Mouse (Mus musculus) limb, embryonic 12.5 days (tissue): ENCODE data around the gene Arhgap25. TPM values are rescaled to one million over a fixed set of nuclear protein-coding genes. Genes with fewer than 3 reads are reported as not detected.
"Not testable (repeated sequence)": the region's sequence is repeated elsewhere in the genome, so short reads cannot be mapped to it uniquely, and the experiment has no call there.

Experiments
- ATAC-seq: fragments of 200-750 bp; cut with Nextera tagmentation; 2 replicates; pipeline ENCODE4 v1.8.0; 2017; ENCODE audit warnings: low read depth, moderate TSS enrichment; ENCODE audit not compliant: insufficient number of reproducible peaks, insufficient read depth, low FRiP score, low TSS enrichment
- H3K27ac ChIP-seq: fragments of 300-500 bp; sonication (generic); 2 replicates; pipeline ENCODE4 v1.5.1; 2016; ENCODE audit warnings: mild to moderate bottlenecking, moderate library complexity
- H3K27me3 ChIP-seq: fragments of 300-500 bp; sonication (generic); 2 replicates; pipeline ENCODE4 v1.6.1; 2016; ENCODE audit warnings: mild to moderate bottlenecking, moderate library complexity
- H3K36me3 ChIP-seq: fragments of 300-500 bp; sonication (generic); 2 replicates; pipeline ENCODE4 v1.6.1; 2016; ENCODE audit warnings: mild to moderate bottlenecking, moderate library complexity
- H3K4me1 ChIP-seq: fragments of 300-500 bp; sonication (generic); replicated peaks from 2 replicates; pipeline ENCODE4 v1.6.1; 2016
- H3K4me2 ChIP-seq: fragments of 300-500 bp; sonication (generic); 2 replicates; pipeline ENCODE4 v1.6.1; 2016; ENCODE audit warnings: mild to moderate bottlenecking, moderate library complexity
- H3K4me3 ChIP-seq: fragments of 300-500 bp; sonication (generic); replicated peaks from 2 replicates; pipeline ENCODE4 v1.5.1; 2016; ENCODE audit warnings: mild to moderate bottlenecking
- H3K9ac ChIP-seq: fragments of 300-500 bp; sonication (generic); replicated peaks from 2 replicates; pipeline ENCODE4 v1.6.1; 2016; ENCODE audit warnings: mild to moderate bottlenecking, moderate library complexity
- H3K9me3 ChIP-seq: fragments of 300-500 bp; sonication (generic); 2 replicates; pipeline ENCODE4 v1.6.1; 2016; ENCODE audit warnings: mild to moderate bottlenecking, moderate library complexity
- WGBS: fragments of 180-500 bp; shearing (Covaris S2); methylation state at CpG from one replicate; pipeline ENCODE4 v1.1.7; 2016; 5-methylcytosine and 5-hydroxymethylcytosine counted together
- polyA plus RNA-seq: library from polyadenylated mRNA; unstranded; fragments of >200 nt; fragmentation: Nextera tagmentation; extraction: Ambion mirVana; gene quantifications from 2 replicates; pipeline ENCODE4 v1.2.1, GENCODE M21; 2016

Gene Arhgap25
- polyA plus RNA-seq, 1 experiment from 2014 or later, result 2.8 TPM

DNA sequence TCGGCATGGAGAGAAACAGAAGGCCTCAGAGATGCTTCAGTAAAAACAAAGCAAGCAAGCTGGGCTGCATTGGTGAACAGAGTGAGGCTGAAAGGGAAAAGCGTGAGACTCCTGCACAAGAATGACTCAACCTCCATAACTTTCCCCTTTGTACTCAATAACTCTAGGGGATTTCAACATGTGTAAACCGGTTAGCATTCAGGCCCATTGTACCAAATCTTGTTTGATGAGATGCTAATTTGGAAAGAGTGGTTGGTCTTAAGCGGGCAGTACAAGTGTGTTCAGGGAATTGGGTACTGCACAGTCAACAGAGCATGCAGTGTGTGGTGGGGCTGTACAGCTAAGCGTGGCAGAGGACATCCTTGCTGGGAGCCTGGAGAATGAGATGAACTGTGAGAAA lies 57.8 kb downstream of the Arhgap25 start:
- Histone ChIP-seq H3K4me3 (no peak overlapping the region), H3K27ac (no peak overlapping the region), H3K36me3 (no peaks in the 10 kb centered on the region), H3K4me1 (no peaks in the 10 kb centered on the region), H3K9me3 (no peaks in the 10 kb centered on the region), H3K27me3 (no peaks in the 10 kb centered on the region), H3K4me2 (no peak overlapping the region), H3K9ac (no peak overlapping the region)
- ATAC-seq, result no peak
- 89% methylated on average over 5 of the region's 5 CpGs for WGBS

DNA sequence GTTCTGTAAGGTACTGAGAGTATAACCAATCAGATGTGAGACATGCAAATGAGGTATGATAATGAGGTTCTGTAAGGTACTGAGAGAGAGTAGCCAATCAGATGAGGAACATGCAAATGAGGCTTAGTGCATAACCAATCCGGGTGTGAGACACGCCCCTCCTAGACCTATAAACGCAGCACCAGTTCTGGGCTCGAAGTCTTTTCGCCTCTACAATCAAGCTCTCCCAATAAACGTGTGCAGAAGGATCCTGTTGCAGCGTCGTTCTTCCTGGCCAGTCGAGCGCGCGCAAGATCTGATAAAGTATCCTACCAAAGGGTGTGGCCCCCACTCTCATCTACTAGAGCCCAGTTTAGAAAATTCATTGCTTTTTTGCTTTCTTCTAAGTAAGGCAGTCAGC lies 63.0 kb downstream of the Arhgap25 start:
- H3K4me2 ChIP-seq, H3K36me3 ChIP-seq, H3K27ac ChIP-seq, H3K9me3 ChIP-seq, H3K9ac ChIP-seq, ATAC-seq, H3K4me3 ChIP-seq, H3K27me3 ChIP-seq: not testable (repeated sequence)
- WGBS, result 90% methylated on average over 12 of the region's 12 CpGs
- H3K4me1 ChIP-seq, result peaks cover 12% of the 10 kb centered on the region

DNA sequence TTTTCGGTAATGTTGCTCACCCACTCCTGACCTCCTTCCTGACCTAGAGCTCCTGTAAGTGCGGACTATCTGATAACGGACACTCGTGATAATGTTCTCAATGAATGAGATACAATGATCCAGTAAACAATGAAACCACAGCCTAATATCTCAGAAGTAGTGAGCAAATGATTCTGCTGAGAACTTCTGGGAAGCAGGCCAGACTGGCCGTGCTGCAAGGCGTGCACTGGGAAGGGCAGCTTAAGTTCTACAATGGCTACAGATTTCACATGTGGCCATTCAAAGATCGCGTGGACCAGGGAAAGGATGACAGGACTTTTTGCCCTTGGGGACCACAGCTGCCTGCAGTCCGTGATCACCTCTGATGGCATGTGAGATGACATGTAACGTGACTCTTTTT lies 64.7 kb downstream of the Arhgap25 start:
- H3K27me3 ChIP-seq, result no peaks in the 10 kb centered on the region
- 89% methylated on average over 10 of the region's 10 CpGs for WGBS
- H3K4me3 ChIP-seq, result no peak overlapping the region
- no peak for ATAC-seq
- H3K9ac ChIP-seq, result no peak overlapping the region
- H3K36me3 ChIP-seq, result no peaks in the 10 kb centered on the region
- peaks cover 12% of the 10 kb centered on the region for H3K4me1 ChIP-seq
- no peak overlapping the region for H3K27ac ChIP-seq
- H3K9me3 ChIP-seq, result no peaks in the 10 kb centered on the region
- H3K4me2 ChIP-seq, result no peak overlapping the region

DNA sequence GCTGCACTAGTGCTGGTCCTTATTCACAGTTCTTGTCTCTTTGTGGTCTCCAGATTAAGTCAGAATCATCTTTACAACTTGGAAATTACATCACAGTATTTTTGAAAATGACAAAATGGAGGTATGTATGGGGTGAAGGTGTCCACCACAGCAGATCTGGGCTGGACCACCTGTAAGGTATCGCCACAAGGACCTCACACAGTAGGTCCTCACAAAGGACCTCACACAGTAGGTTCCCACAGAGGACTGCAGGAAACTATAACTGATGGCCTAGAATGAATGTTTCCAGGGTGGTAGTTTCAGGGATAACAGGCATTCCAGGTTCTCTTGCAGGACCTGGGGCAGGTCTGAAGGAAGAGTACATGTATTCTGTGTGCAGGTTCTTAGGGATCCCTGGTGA lies 65.7 kb downstream of the Arhgap25 start:
- no peaks in the 10 kb centered on the region for H3K9me3 ChIP-seq
- no peaks in the 10 kb centered on the region for H3K36me3 ChIP-seq
- no peak overlapping the region for H3K27ac ChIP-seq
- H3K27me3 ChIP-seq, result no peaks in the 10 kb centered on the region
- no peak for ATAC-seq
- peaks cover 12% of the 10 kb centered on the region for H3K4me1 ChIP-seq
- no peak overlapping the region for H3K4me3 ChIP-seq
- WGBS, result 100% methylated on average over 1 of the region's 1 CpGs
- H3K9ac ChIP-seq, result no peak overlapping the region
- no peak overlapping the region for H3K4me2 ChIP-seq

DNA sequence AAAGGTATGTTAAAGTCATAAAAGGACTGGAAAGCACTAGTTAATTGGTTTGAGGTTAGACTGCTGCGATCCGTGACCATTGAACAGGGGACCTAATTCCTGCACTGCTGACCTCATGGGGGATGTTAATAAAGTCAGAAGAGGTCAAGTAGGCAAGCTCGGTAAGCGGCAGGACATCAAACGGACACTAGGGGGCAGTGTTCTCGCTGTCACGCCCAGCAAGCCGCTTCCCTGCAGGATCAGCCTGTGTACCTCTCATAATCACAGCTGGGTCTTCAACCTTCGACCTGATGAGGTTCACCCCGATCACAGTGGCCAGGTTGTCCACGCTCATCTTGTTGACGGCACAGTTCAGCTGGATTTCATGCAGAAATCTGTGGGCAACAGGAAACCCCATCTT lies 66.8 kb downstream of the Arhgap25 start:
- no peak overlapping the region for H3K27ac ChIP-seq
- H3K4me3 ChIP-seq, result no peak overlapping the region

DNA sequence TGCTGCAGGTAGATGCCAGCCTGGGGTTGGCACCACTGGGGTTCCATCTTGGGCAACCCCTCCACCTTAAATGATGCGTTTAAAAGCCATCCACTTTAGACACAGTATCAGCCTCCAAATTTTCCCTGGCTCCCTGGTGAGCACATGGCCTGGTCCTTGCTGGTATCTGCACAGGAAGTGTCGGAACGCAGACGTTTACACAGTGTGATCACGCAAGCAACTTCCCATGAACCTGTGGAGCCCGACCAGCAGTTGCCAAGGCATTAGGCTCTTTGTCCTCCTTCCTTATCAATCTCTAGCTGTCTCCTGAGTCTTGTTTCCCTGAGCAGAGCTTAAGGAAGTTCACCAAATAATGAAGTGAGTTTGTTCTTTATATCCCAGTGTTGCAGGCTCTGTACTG lies 77.6 kb downstream of the Arhgap25 start:
- Histone ChIP-seq H3K9ac (no peak overlapping the region), H3K27me3 (no peaks in the 10 kb centered on the region), H3K4me2 (no peak overlapping the region), H3K4me1 (no peaks in the 10 kb centered on the region), H3K36me3 (no peaks in the 10 kb centered on the region), H3K27ac (no peak overlapping the region), H3K9me3 (no peaks in the 10 kb centered on the region), H3K4me3 (no peak overlapping the region)
- WGBS, result 76% methylated on average over 6 of the region's 6 CpGs
- ATAC-seq, result no peak

More for the DNA sequence above, 66.8 kb downstream of the Arhgap25 start:
- Histone ChIP-seq H3K27me3 (no peaks in the 10 kb centered on the region), H3K4me2 (peak overlapping the region; percentile 47), H3K36me3 (no peaks in the 10 kb centered on the region), H3K9me3 (no peaks in the 10 kb centered on the region), H3K9ac (no peak overlapping the region), H3K4me1 (peaks cover 12% of the 10 kb centered on the region)
- 10% methylated on average over 12 of the region's 12 CpGs for WGBS
- ATAC-seq, result no peak

DNA sequence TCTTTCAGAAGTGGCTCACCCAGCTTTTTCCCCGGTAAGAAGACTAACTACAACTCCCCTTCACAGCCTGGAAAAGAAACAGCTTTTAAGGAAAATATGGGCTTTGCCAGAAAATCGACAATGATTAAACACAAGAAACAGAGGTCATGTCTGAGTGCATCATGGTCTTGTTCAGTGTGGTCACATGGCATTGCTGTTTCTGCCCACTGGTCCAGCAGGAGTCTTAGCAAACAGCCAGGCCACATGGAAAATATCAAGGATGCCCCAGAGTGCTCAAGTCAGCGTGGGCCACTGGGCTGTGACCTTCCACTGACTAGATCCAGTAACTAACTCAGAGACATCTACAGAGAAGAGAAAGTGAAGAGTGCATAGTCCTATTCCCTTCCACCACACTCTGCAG lies 81.3 kb downstream of the Arhgap25 start:
- H3K9ac ChIP-seq, result no peak overlapping the region
- no peaks in the 10 kb centered on the region for H3K4me1 ChIP-seq
- no peaks in the 10 kb centered on the region for H3K36me3 ChIP-seq
- H3K4me3 ChIP-seq, result no peak overlapping the region
- no peaks in the 10 kb centered on the region for H3K9me3 ChIP-seq
- no peak overlapping the region for H3K4me2 ChIP-seq
- 65% methylated on average over 3 of the region's 3 CpGs for WGBS
- no peak for ATAC-seq
- no peak overlapping the region for H3K27ac ChIP-seq
- no peaks in the 10 kb centered on the region for H3K27me3 ChIP-seq

DNA sequence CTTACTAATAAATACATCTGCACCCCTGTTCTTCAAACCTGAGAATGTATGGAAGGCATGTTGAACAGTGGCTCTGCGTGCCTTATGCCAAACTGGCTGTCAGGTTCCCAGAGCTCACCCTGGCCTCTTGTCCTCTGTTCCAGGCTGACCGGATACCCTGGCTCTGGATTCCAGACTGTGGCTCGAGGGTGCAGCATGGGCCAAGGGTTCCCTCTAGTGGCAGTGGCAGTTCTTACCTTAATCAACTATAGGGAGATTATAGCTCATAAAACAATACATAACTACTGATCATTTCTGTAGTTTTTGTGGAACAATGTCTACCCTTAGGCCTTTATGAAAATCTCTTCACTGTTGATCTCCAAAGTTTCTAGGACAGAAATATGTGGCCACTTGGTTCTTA lies 82.0 kb downstream of the Arhgap25 start:
- H3K4me2 ChIP-seq, result no peak overlapping the region
- H3K9ac ChIP-seq, result no peak overlapping the region
- no peak for ATAC-seq
- no peaks in the 10 kb centered on the region for H3K36me3 ChIP-seq
- no peak overlapping the region for H3K27ac ChIP-seq
- H3K4me1 ChIP-seq, result no peaks in the 10 kb centered on the region
- H3K4me3 ChIP-seq, result no peak overlapping the region
- H3K27me3 ChIP-seq, result no peaks in the 10 kb centered on the region
- no peaks in the 10 kb centered on the region for H3K9me3 ChIP-seq
- WGBS, result 66% methylated on average over 3 of the region's 3 CpGs

DNA sequence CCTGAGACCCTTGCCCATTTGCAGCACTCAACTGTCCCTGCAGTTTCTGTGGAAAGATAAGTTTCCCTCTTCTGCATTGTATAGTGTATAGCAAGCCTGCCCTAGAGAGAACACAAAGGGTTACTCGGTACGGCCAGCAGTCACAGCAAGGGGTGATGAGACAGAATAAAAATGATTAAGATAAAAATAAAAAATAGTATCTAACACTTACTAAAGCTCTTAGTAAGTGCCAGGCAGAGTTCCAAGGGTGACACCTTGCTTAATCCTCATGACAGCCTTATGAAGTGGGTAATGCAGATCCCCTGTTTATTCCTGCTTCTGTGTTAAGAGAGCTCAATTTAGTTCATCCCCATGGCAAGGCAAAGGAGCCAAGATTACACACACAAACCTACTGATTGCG lies 83.5 kb downstream of the Arhgap25 start:
- Histone ChIP-seq H3K27ac (no peak overlapping the region), H3K4me1 (no peaks in the 10 kb centered on the region), H3K4me3 (no peak overlapping the region), H3K9me3 (no peaks in the 10 kb centered on the region), H3K9ac (no peak overlapping the region), H3K36me3 (no peaks in the 10 kb centered on the region), H3K27me3 (no peaks in the 10 kb centered on the region), H3K4me2 (no peak overlapping the region)
- no peak for ATAC-seq
- WGBS, result 78% methylated on average over 3 of the region's 3 CpGs

DNA sequence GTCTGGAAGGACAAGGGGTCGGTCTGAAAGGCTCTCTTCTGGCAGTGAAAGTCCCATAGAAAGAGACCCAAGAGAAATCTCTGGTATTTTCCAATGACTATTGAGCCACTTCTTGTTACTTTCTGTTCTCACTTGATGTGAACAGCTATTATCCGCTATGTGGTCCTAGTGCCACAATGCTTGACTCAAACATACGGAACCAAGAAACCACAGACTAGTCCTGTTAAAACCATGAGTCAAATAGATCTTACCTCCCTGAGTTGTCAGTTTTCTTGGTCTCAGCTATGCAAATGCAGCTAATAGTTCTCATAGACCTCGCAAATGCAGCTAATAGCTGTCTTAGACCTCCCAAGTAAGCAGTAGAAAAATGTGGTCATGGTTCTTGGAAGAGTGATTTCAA lies 85.8 kb downstream of the Arhgap25 start:
- Histone ChIP-seq H3K4me2 (no peak overlapping the region), H3K9ac (no peak overlapping the region), H3K36me3 (no peaks in the 10 kb centered on the region), H3K27ac (no peak overlapping the region), H3K4me1 (no peaks in the 10 kb centered on the region), H3K4me3 (no peak overlapping the region), H3K9me3 (no peaks in the 10 kb centered on the region), H3K27me3 (no peaks in the 10 kb centered on the region)
- WGBS, result 92% methylated on average over 4 of the region's 4 CpGs
- no peak for ATAC-seq

DNA sequence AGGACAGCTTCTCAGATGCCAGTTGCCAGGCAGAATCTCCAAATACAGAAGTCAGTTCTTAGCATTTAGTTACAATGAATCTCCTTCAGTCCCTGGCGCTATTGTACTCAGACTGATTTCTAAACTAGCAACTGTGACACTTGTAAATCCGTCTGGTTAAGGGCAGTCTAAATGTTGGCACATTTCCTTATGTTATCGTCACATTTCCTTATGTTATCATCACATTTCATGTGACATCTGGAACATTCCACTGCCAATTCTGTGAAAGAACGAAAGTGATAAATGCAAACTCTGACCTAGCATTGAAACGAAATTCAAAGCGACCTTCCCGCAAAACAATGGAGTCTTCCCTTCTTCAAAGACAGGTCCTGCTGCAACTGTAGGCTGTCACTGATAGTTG lies 87.8 kb downstream of the Arhgap25 start:
- 90% methylated on average over 7 of the region's 7 CpGs for WGBS
- Histone ChIP-seq H3K9ac (no peak overlapping the region), H3K4me2 (no peak overlapping the region), H3K4me3 (no peak overlapping the region), H3K27ac (no peak overlapping the region), H3K36me3 (no peaks in the 10 kb centered on the region), H3K9me3 (no peaks in the 10 kb centered on the region), H3K27me3 (no peaks in the 10 kb centered on the region), H3K4me1 (no peaks in the 10 kb centered on the region)
- ATAC-seq, result no peak

DNA sequence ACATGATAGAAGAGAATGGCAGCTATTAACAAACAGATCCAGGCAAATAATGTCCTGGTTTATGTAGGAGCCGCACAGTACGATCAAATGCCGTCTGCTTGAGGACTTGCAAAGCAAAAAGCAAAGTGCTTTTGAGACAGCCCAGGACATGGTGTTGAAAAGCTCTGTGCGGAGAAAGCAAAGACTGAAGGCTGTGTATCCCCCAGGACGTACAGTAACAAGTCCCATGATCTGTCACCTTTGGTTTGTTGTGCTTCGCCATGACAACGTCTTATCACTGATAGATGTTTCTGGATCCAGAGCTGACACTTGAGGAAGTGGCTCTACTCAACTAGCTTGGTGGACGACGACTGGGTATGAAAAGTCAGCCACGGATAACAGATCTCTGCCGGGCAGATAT lies 89.8 kb downstream of the Arhgap25 start:
- Histone ChIP-seq H3K4me3 (no peak overlapping the region), H3K27ac (no peak overlapping the region), H3K4me2 (no peak overlapping the region), H3K9me3 (no peaks in the 10 kb centered on the region), H3K36me3 (no peaks in the 10 kb centered on the region), H3K27me3 (no peaks in the 10 kb centered on the region), H3K9ac (no peak overlapping the region), H3K4me1 (no peaks in the 10 kb centered on the region)
- WGBS, result 86% methylated on average over 11 of the region's 11 CpGs
- ATAC-seq, result no peak
